Mouse (Mus musculus) stomach, embryonic 16.5 days (tissue): Measurements from ENCODE around the gene Rgs11. TPM values are rescaled to one million over a fixed set of nuclear protein-coding genes. Genes with fewer than 3 reads are reported as not detected.

Experiments used
- ATAC-seq: fragments of 200-750 bp; cut with Nextera tagmentation; 2 replicates; pipeline ENCODE4 v1.8.0; 2017; ENCODE audit warnings: moderate number of reproducible peaks, moderate TSS enrichment; ENCODE audit not compliant: insufficient read depth, low FRiP score
- H3K27ac ChIP-seq: fragments of 300-500 bp; sonication (generic); 2 replicates; pipeline ENCODE4 v1.5.1; 2014; ENCODE audit warnings: low read length
- H3K27me3 ChIP-seq: fragments of 300-500 bp; sonication (generic); 2 replicates; pipeline ENCODE4 v1.6.1; 2014; ENCODE audit warnings: low read length, control low read depth, mixed read lengths; ENCODE audit not compliant: control insufficient read depth, insufficient read depth
- H3K36me3 ChIP-seq: fragments of 300-500 bp; sonication (generic); 2 replicates; pipeline ENCODE4 v1.6.1; 2014; ENCODE audit warnings: low read length; ENCODE audit not compliant: control insufficient read depth, insufficient read depth
- H3K4me1 ChIP-seq: fragments of 300-500 bp; sonication (generic); 2 replicates; pipeline ENCODE4 v1.6.1; 2014; ENCODE audit warnings: low read length, control low read depth, mixed read lengths; ENCODE audit not compliant: control insufficient read depth, insufficient read depth
- H3K4me2 ChIP-seq: fragments of 300-500 bp; sonication (generic); 2 replicates; pipeline ENCODE4 v1.6.1; 2014; ENCODE audit warnings: low read depth, low read length, mixed read lengths
- H3K4me3 ChIP-seq: fragments of 300-500 bp; sonication (generic); replicated peaks from 2 replicates; pipeline ENCODE4 v1.5.1; 2014; ENCODE audit warnings: mild to moderate bottlenecking, low read length
- H3K9ac ChIP-seq: fragments of 300-500 bp; sonication (generic); 2 replicates; pipeline ENCODE4 v1.6.1; 2014; ENCODE audit warnings: low read length
- H3K9me3 ChIP-seq: fragments of 300-500 bp; sonication (generic); replicated peaks from 2 replicates; pipeline ENCODE4 v1.6.1; 2016; ENCODE audit warnings: low read length, control low read depth; ENCODE audit not compliant: control insufficient read depth
- WGBS: fragments of 180-500 bp; shearing (Covaris S2); extraction: QIAGEN DNeasy Blood & Tissue Kit; methylation state at CpG from one replicate; pipeline ENCODE4 v1.1.7; 2014; 5-methylcytosine and 5-hydroxymethylcytosine counted together
- polyA plus RNA-seq: library from polyadenylated mRNA; unstranded; fragments of >200 nt; fragmentation: Nextera tagmentation; extraction: Ambion mirVana; gene quantifications from 2 replicates; pipeline ENCODE4 v1.2.1, GENCODE M21; 2015

Rgs11 gene
- polyA plus RNA-seq, 1 experiment from 2014 or later, result 40.3 TPM

DNA sequence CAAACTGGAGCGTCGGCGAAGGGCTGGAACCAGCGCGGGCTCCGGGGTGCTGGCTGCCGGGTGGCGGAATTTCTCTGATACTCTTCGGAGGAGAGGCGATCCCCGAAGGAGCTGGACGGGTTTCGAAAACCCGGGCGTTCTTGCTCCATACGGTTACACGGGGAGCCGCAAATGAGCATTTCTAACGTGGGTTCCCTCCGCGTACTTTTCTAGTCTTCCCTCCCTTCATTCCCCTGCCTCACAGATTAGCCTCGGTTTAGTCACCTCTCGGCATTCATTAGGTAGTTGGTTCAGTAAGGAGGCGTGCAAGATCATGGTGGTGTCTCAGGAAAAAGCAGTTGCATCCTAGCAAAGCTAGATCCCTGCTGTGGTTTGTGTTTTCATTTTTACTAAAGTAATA, 50.6 kb downstream of the Rgs11 start:
- Histone ChIP-seq H3K27me3 (no peaks in the 10 kb centered on the region), H3K9ac (peak overlapping the region; percentile 100), H3K27ac (peak overlapping the region; percentile 99), H3K36me3 (peaks cover 4% of the 10 kb centered on the region; the same call in 1 of the 2 replicates), H3K4me1 (peaks cover 10% of the 10 kb centered on the region; the same call in 1 of the 2 replicates), H3K4me2 (peak overlapping the region; percentile 78), H3K9me3 (no peaks in the 10 kb centered on the region), H3K4me3 (peak overlapping the region; percentile 99)
- under 1% methylated on average over 24 of the region's 24 CpGs for WGBS
- no peak for ATAC-seq

DNA sequence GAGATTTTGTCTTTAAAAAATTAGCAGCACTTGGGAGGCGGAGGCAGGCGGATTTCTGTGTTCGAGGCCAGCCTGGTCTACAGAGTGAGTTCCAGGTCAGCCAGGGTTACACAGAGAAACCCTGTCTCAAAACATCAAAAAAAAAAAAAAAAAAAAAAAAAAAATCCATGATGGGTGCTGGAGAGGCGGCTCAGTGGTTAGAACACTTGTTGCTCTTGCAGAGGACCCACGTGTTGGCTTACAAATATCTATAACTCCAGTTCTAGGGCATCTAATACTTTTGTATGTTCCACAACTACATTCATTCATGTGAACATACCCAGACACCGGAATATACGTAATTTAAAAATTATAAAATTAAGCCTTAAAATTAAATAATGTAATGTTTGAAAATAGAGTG, 52.6 kb downstream of the Rgs11 start:
- Histone ChIP-seq H3K4me2 (no peak overlapping the region), H3K4me1 (peaks cover 10% of the 10 kb centered on the region; the same call in 1 of the 2 replicates)
- WGBS, result 90% methylated on average over 7 of the region's 7 CpGs

More for the DNA sequence above, 52.6 kb downstream of the Rgs11 start:
- Histone ChIP-seq H3K9me3 (no peaks in the 10 kb centered on the region), H3K36me3 (peaks cover 12% of the 10 kb centered on the region; the same call in 1 of the 2 replicates), H3K27ac (no peak overlapping the region), H3K27me3 (no peaks in the 10 kb centered on the region), H3K4me3 (no peak overlapping the region), H3K9ac (no peak overlapping the region)
- no peak for ATAC-seq

Other genes with a start within 250 kb of the Rgs11 start
- 21.6 and 23.3 TPM in 2 replicates for gene Capn15, start 217.2 kb upstream of the Rgs11 start, polyA plus RNA-seq
- 6.0 and 6.9 TPM in 2 replicates for gene Rab11fip3, start 133.4 kb upstream of the Rgs11 start, polyA plus RNA-seq
- gene Decr2, start 112.6 kb upstream of the Rgs11 start, polyA plus RNA-seq, result 47.1 and 56.6 TPM in 2 replicates
- gene Nme4, start 107.3 kb upstream of the Rgs11 start, polyA plus RNA-seq, result 67.7 and 74.7 TPM in 2 replicates
- 5.7 and 6.9 TPM in 2 replicates for gene Tmem8, start 89.7 kb upstream of the Rgs11 start, polyA plus RNA-seq
- gene Mrpl28, start 79.5 kb upstream of the Rgs11 start, polyA plus RNA-seq, result 184 and 201 TPM in 2 replicates
- 6.4 and 6.6 TPM in 2 replicates for gene Axin1, start 64.3 kb upstream of the Rgs11 start, polyA plus RNA-seq
- 192 and 218 TPM in 2 replicates for gene Pdia2, start 3.9 kb upstream of the Rgs11 start, polyA plus RNA-seq
- 24.0 and 25.9 TPM in 2 replicates for gene Arhgdig, start 4.8 kb downstream of the Rgs11 start, polyA plus RNA-seq
- gene Fam234a, start 41.3 kb downstream of the Rgs11 start, polyA plus RNA-seq, result 89.0 and 101 TPM in 2 replicates
- 80.5 and 84.3 TPM in 2 replicates for gene Luc7l, start 49.9 kb downstream of the Rgs11 start, polyA plus RNA-seq
- gene Neurl1b, start 211.9 kb downstream of the Rgs11 start, polyA plus RNA-seq, result 2.3 and 2.9 TPM in 2 replicates